Mouse (Mus musculus) heart, embryonic 10.5 days (tissue): Measurements from ENCODE around the gene Prdm9. TPM values are rescaled to one million over a fixed set of nuclear protein-coding genes. Genes with fewer than 3 reads are reported as not detected.
"Not testable (repeated sequence)": the region's sequence is repeated elsewhere in the genome, so short reads cannot be mapped to it uniquely, and the experiment has no call there.

Experiments used
- DNase-seq: peaks from one replicate; pipeline ENCODE4 v3.0.0-alpha.2; 2017; ENCODE audit warnings: low spot score
- H3K27ac ChIP-seq: fragments of 300-500 bp; sonication (generic); 2 replicates; pipeline ENCODE4 v1.5.1; 2016; ENCODE audit warnings: mild to moderate bottlenecking
- H3K27me3 ChIP-seq: fragments of 300-500 bp; sonication (generic); 2 replicates; pipeline ENCODE4 v1.6.1; 2016; ENCODE audit warnings: mild to moderate bottlenecking; ENCODE audit not compliant: poor library complexity, insufficient read depth, severe bottlenecking
- H3K36me3 ChIP-seq: fragments of 300-500 bp; sonication (generic); 2 replicates; pipeline ENCODE4 v1.6.1; 2016; ENCODE audit warnings: mild to moderate bottlenecking, moderate library complexity
- H3K4me1 ChIP-seq: fragments of 300-500 bp; sonication (generic); 2 replicates; pipeline ENCODE4 v1.6.1; 2016; ENCODE audit warnings: mild to moderate bottlenecking
- H3K4me3 ChIP-seq: fragments of 300-500 bp; sonication (generic); 2 replicates; pipeline ENCODE4 v1.5.1; 2016; ENCODE audit warnings: mild to moderate bottlenecking, moderate library complexity
- H3K9me3 ChIP-seq: fragments of 300-500 bp; sonication (generic); 2 replicates; pipeline ENCODE4 v1.6.1; 2016; ENCODE audit warnings: mild to moderate bottlenecking, moderate library complexity
- WGBS: fragments of 180-500 bp; shearing (Covaris S2); methylation state at CpG from one replicate; pipeline ENCODE4 v1.1.7; 2016; 5-methylcytosine and 5-hydroxymethylcytosine counted together
- polyA plus RNA-seq: library from polyadenylated mRNA; unstranded; fragments of >200 nt; fragmentation: Nextera tagmentation; extraction: Ambion mirVana; gene quantifications from 2 replicates; pipeline ENCODE4 v1.2.1, GENCODE M21; 2016

Gene Prdm9
- polyA plus RNA-seq, 1 experiment from 2014 or later, result 1.9 TPM

DNA sequence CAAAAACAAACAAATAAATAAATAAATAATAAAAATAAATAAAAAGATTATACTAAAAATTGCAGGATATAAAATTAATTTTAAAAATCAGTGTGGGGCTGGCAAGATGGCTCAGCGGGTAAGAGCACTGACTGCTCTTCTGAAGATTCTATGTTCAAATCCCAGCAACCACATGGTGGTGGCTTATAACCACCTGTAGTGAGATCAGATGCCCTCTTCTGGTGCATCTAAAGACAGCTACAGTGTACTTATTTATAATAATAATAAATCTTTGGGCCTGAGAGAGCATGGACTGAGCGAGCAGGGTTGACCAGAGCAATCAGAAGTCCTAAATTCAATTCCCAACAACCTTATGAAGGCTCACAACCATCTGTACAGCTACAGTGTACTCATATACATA, 4.2 kb downstream of the Prdm9 start:
- no peak for DNase-seq
- Histone ChIP-seq H3K27me3 (peaks cover 10% of the 10 kb centered on the region; the same call in 1 of the 2 replicates), H3K27ac (no peak overlapping the region), H3K4me1 (peaks cover 5% of the 10 kb centered on the region), H3K36me3 (no peaks in the 10 kb centered on the region), H3K9me3 (no peaks in the 10 kb centered on the region), H3K4me3 (no peak overlapping the region)
- 90% methylated on average over 2 of the region's 2 CpGs for WGBS

DNA sequence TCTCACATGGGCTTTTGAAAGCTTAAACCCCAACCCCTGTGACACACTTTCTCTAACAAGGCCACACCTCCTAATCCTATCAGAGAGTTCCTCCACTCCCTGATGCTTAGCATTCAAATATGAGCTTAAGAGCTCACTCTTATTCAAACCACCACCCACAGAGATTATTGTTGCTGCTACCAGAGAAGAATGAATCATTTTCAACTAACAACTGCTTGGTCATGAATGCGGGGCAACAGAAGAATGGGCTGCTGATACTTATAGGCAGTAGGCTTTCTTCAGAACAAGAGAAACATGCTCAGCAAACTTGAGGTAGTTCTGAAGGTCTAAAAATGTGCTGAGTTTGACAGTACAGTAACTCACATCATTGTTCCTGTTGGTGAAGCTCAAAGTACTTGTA, 14.4 kb downstream of the Prdm9 start:
- H3K27me3 ChIP-seq, result peaks cover 6% of the 10 kb centered on the region; the same call in 1 of the 2 replicates
- WGBS, result 42% methylated on average over 1 of the region's 1 CpGs
- DNase-seq, result no peak
- no peak overlapping the region for H3K27ac ChIP-seq
- no peaks in the 10 kb centered on the region for H3K4me1 ChIP-seq
- no peak overlapping the region for H3K4me3 ChIP-seq
- H3K9me3 ChIP-seq, result 0 out of 2 replicates have a peak, but pooled peaks cover 4% of the 10 kb centered on the region
- no peaks in the 10 kb centered on the region for H3K36me3 ChIP-seq

- 69% methylated on average over 4 of the region's 4 CpGs for WGBS
- no peaks in the 10 kb centered on the region for H3K36me3 ChIP-seq
- H3K9me3 ChIP-seq, result 0 out of 2 replicates have a peak, but pooled peaks cover 5% of the 10 kb centered on the region
- DNase-seq, result no peak
- no peaks in the 10 kb centered on the region for H3K4me1 ChIP-seq
- H3K4me3 ChIP-seq, result no peak overlapping the region
- no peak overlapping the region for H3K27ac ChIP-seq
- peaks cover 6% of the 10 kb centered on the region; the same call in 1 of the 2 replicates for H3K27me3 ChIP-seq
Observed at GRCm38 (mm10) chr17:15546440-15546839, 17.7 kb downstream of the Prdm9 start.

- whole genome bisulfite sequencing, result 57% methylated on average over 4 of the region's 4 CpGs
- not testable (repeated sequence) for H3K9me3 ChIP-seq
Observed at GRCm38 (mm10) chr17:15543868-15544267, 20.3 kb downstream of the Prdm9 start.

GRCm38 (mm10) chr17:15540309-15540708, 23.8 kb downstream of the Prdm9 start:
- DNase-seq, result no peak
- 62% methylated on average over 4 of the region's 4 CpGs for WGBS
- Histone ChIP-seq H3K9me3 (0 out of 2 replicates have a peak, but pooled peaks cover 3% of the 10 kb centered on the region), H3K27me3 (peaks cover 22% of the 10 kb centered on the region), H3K27ac (no peak overlapping the region), H3K36me3 (no peaks in the 10 kb centered on the region), H3K4me3 (no peak overlapping the region), H3K4me1 (0 out of 2 replicates have a peak, but pooled peaks cover 3% of the 10 kb centered on the region)

More at GRCm38 (mm10) chr17:15543868-15544267, 20.3 kb downstream of the Prdm9 start:
- not testable (repeated sequence) for H3K36me3 ChIP-seq, H3K4me3 ChIP-seq, H3K27me3 ChIP-seq, H3K27ac ChIP-seq, H3K4me1 ChIP-seq, DNase-seq

DNA sequence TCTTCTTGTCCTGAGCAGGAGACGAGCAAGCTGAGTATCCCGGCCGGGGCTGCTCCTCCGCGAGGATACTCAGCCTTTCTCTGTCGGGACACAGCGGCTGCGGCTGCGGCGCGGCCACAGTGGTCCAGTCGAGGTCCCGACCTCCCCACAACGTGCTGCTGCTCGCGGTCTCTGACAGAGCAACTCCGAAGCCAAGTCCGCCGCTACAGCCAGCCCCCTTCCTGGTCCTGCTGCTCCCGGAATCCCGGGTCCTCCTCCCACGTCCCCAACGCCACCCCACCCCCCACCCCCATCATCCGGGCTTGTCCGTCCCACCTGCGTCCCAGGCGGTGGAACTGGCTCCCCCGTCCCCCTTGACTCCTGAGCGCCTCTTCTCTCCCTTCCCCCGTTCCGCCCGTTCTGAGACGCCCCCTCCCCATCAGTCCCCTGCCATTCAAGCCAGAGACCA, 27.7 kb downstream of the Prdm9 start:
- Histone ChIP-seq H3K27me3 (peaks cover 29% of the 10 kb centered on the region), H3K36me3 (no peaks in the 10 kb centered on the region), H3K4me3 (peak overlapping the region; percentile 57), H3K9me3 (no peaks in the 10 kb centered on the region), H3K27ac (peak overlapping the region; percentile 30; the same call in 1 of the 2 replicates), H3K4me1 (0 out of 2 replicates have a peak, but pooled peaks cover 3% of the 10 kb centered on the region)
- DNase-seq, result peak; percentile 74
- under 1% methylated on average over 32 of the region's 33 CpGs for WGBS

- no peak for DNase-seq
- peak overlapping the region; percentile 57 for H3K4me3 ChIP-seq
Observed at GRCm38 (mm10) chr17:15535943-15536342, 28.2 kb downstream of the Prdm9 start.

DNA sequence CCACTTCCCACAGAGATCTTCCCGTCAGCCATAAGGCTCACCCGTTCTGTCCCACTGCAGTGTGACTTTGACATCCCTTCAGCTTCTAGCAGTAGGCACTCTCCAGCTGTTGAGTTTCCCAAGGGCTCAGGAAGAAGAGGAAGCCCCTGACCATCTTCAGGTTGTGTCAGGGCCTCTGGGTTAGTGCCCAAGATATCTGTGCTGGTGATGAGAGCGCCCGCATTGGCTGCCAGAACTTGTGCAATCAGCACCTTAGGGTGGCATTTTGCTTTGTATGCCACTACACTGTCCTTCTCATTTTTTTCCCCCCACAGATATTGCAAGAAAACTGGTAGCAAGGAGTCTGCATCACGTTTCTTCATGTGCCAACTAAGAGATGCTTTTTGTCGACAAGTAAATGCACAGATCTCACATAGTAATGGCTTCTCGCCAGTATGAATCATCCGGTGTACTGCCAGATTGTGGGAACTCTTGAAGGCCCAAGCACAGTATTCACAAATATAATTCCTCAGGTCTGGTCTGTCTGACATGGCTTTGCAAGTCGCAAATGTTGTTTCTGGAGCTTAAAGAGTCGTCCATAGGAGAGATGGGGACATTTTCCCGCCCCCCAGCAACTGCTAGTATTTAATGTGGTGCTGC, 28.9 kb downstream of the Prdm9 start:
- WGBS, result 55% methylated on average over 11 of the region's 11 CpGs
- DNase-seq, result no peak
- Histone ChIP-seq H3K27me3 (peaks cover 29% of the 10 kb centered on the region), H3K4me3 (no peak overlapping the region), H3K4me1 (0 out of 2 replicates have a peak, but pooled peaks cover 3% of the 10 kb centered on the region), H3K36me3 (no peaks in the 10 kb centered on the region), H3K27ac (no peak overlapping the region), H3K9me3 (no peaks in the 10 kb centered on the region)

More at GRCm38 (mm10) chr17:15535943-15536342, 28.2 kb downstream of the Prdm9 start:
- Histone ChIP-seq H3K4me1 (0 out of 2 replicates have a peak, but pooled peaks cover 3% of the 10 kb centered on the region), H3K9me3 (no peaks in the 10 kb centered on the region), H3K27me3 (peaks cover 29% of the 10 kb centered on the region), H3K27ac (no peak overlapping the region), H3K36me3 (no peaks in the 10 kb centered on the region)
- 15% methylated on average over 8 of the region's 8 CpGs for WGBS

GRCm38 (mm10) chr17:15530141-15530540, 34.0 kb downstream of the Prdm9 start:
- Histone ChIP-seq H3K27ac (no peak overlapping the region), H3K36me3 (peaks cover 4% of the 10 kb centered on the region), H3K9me3 (no peaks in the 10 kb centered on the region), H3K4me3 (no peak overlapping the region), H3K27me3 (peaks cover 5% of the 10 kb centered on the region), H3K4me1 (peaks cover 10% of the 10 kb centered on the region)
- peak; percentile 76 for DNase-seq
- 6% methylated on average over 5 of the region's 5 CpGs for WGBS

DNA sequence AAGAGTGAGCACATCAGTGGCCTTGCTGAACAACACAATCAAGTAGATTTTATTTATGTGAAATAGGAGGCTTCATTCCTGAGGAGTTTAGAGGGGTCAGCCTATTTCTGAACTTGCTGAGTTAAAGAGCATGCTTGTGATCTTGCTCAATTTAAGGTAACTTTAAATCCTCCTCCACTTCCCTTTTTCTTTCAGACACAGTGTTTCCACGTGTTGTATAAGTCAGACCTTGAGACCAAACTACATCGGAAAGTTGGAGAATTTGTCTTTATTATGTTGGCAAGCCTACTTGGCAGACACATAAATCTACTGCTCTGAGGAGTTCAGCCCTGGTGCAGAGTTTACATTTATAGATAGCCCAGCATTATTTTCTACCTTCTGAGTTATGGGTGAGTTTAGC, 35.3 kb downstream of the Prdm9 start:
- WGBS, result 83% methylated on average over 2 of the region's 2 CpGs
- H3K4me3 ChIP-seq, result no peak overlapping the region
- H3K9me3 ChIP-seq, result no peaks in the 10 kb centered on the region
- H3K4me1 ChIP-seq, result peaks cover 10% of the 10 kb centered on the region
- H3K27ac ChIP-seq, result no peak overlapping the region
- H3K36me3 ChIP-seq, result peaks cover 17% of the 10 kb centered on the region
- H3K27me3 ChIP-seq, result no peaks in the 10 kb centered on the region
- no peak for DNase-seq

DNA sequence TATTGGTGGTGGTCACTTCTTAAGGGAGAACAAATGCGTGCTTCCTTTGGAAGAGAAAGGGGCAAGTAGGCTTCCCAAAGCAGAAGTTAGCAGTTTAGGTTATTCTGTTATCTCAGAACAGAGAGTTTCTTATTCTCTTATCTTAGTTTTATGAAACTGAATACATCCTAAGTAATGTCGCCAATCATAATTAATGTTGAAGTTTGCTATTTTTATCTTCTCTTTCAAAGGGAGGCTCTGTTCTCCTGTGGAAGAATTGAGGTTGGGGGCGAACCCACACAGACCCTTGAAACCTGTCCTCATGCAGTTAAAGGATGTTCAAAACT, 36.4 kb downstream of the Prdm9 start:
- peak overlapping the region; percentile 91 for H3K27ac ChIP-seq
- no peaks in the 10 kb centered on the region for H3K27me3 ChIP-seq
- peaks cover 10% of the 10 kb centered on the region for H3K4me1 ChIP-seq
- WGBS, result 53% methylated on average over 3 of the region's 3 CpGs
- no peak for DNase-seq
- H3K4me3 ChIP-seq, result peak overlapping the region; percentile 91
- peaks cover 26% of the 10 kb centered on the region for H3K36me3 ChIP-seq
- H3K9me3 ChIP-seq, result no peaks in the 10 kb centered on the region

DNA sequence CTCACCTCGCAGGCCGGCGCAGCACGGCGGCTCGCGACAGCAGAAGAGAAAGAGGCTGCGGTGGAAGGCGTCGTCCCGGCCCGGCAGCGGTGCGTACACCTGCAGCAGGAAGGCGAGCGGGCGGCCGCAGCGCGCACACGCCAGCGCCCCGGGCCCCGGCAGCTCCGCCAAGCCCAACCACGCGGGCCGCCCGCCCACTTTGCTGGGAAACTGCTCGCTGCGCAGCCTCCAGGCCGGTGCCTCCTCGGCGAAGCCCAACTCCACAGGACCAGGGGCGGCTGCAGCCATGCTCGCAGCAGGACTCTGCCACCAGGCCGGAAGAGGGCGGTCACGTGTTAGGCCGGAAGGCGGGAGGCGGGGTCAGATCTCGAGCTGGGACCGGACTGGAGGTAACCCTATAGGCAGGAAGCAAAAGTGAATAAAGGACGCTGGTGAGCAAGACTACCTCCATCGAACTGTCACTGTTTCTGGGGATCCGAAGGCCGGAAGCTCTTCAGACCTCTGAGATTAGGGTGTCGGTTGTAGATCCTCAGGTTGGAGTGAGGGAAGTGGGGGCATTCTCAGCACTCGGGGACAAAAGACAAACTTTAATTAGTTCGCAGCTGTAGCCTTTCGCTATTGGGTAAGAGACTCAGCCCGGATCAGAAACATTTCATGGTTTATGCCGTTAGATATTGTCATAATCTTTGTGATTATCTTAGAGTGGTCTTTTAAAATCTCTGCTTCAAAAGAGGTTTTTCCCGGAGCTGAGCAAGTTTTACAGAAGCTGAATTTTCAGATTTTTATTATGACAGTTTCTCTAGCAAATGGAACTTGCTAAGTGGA, 37.0 kb downstream of the Prdm9 start, which contains the start of gene Pdcd2:
Gene Pdcd2 (minus strand): TSS at position 316 of the 825 bp plus-strand sequence.
- WGBS, result 2% methylated on average over 55 of the region's 55 CpGs

GRCm38 (mm10) chr17:15526304-15526703, 37.9 kb downstream of the Prdm9 start:
- peaks cover 41% of the 10 kb centered on the region for H3K36me3 ChIP-seq
- peaks cover 10% of the 10 kb centered on the region for H3K4me1 ChIP-seq
- H3K27me3 ChIP-seq, result no peaks in the 10 kb centered on the region
- peak overlapping the region; percentile 91 for H3K4me3 ChIP-seq
- H3K27ac ChIP-seq, result peak overlapping the region; percentile 91
- WGBS, result 12% methylated on average over 10 of the region's 10 CpGs
- no peaks in the 10 kb centered on the region for H3K9me3 ChIP-seq
- no peak for DNase-seq

More for the DNA sequence above, 37.0 kb downstream of the Prdm9 start, which contains the start of gene Pdcd2:
- H3K27me3 ChIP-seq, result no peaks in the 10 kb centered on the region
- peak within 1 kb of the TSS; percentile 91 for H3K4me3 ChIP-seq
- H3K9me3 ChIP-seq, result no peaks in the 10 kb centered on the region
- H3K27ac ChIP-seq, result peak within 1 kb of the TSS; percentile 91
- H3K36me3 ChIP-seq, result peaks cover 32% of the 10 kb centered on the region
- H3K4me1 ChIP-seq, result peaks cover 10% of the 10 kb centered on the region
- DNase-seq, result peak; percentile 99
